Mouse (Mus musculus) MEL (cell line): ENCODE results near the gene Gm17657. TPM values are rescaled to one million over a fixed set of nuclear protein-coding genes. Genes with fewer than 3 reads are reported as not detected.
A peak's percentile ranks its signal among the peaks of the same experiment; 100 is the strongest.

Experiments used
- DNase-seq: peaks from one replicate; pipeline ENCODE4 v3.0.0; 2011; ENCODE audit warnings: low read depth, low spot score
- H3K27ac ChIP-seq: 2 replicates; pipeline ENCODE4 v1.5.1; 2012; ENCODE audit warnings: low read depth, mild to moderate bottlenecking, control low read depth, low read length, moderate library complexity; ENCODE audit not compliant: control insufficient read depth
- H3K27me3 ChIP-seq, 2 experiments: fragments of 150-350 bp in 1 of 2; sonication (generic) in 1 of 2; 2 replicates each; pipeline ENCODE4 v1.6.1; 2012; ENCODE audit warnings: low read length in 2 of 2, mild to moderate bottlenecking in 2 of 2, improper control_type of control experiment in 1 of 2, moderate library complexity in 1 of 2; ENCODE audit not compliant: insufficient read depth in 2 of 2, control insufficient read depth in 1 of 2
- H3K36me3 ChIP-seq, 2 experiments: 2 replicates each; pipeline ENCODE4 v1.6.1; 2012 to 2014; ENCODE audit warnings: low read length in 2 of 2, improper control_type of control experiment in 1 of 2, inconsistent platforms in 1 of 2, mild to moderate bottlenecking in 1 of 2; ENCODE audit not compliant: insufficient read depth in 2 of 2, control insufficient read depth in 1 of 2
- H3K4me1 ChIP-seq, 2 experiments: fragments of 150-350 bp in 1 of 2; sonication (generic) in 1 of 2; 2 replicates each; pipeline ENCODE4 v1.6.1; 2012; ENCODE audit warnings: low read length in 2 of 2, improper control_type of control experiment in 1 of 2, mild to moderate bottlenecking in 1 of 2; ENCODE audit not compliant: insufficient read depth in 2 of 2, control insufficient read depth in 1 of 2
- H3K4me3 ChIP-seq, 2 experiments: fragments of 150-350 bp in 1 of 2; sonication (generic) in 1 of 2; 2 replicates each; pipeline ENCODE4 v1.5.1; 2012; ENCODE audit warnings: low read depth in 2 of 2, low read length in 2 of 2, mild to moderate bottlenecking in 2 of 2, moderate library complexity in 2 of 2, control low read depth in 1 of 2, improper control_type of control experiment in 1 of 2; ENCODE audit not compliant: control insufficient read depth in 1 of 2, insufficient read depth in 1 of 2
- H3K79me2 ChIP-seq: 2 replicates; pipeline ENCODE4 v1.6.1; 2012; ENCODE audit warnings: mild to moderate bottlenecking, low read length, moderate library complexity; ENCODE audit not compliant: control insufficient read depth, poor library complexity, insufficient read depth
- H3K9ac ChIP-seq: 2 replicates; pipeline ENCODE4 v1.6.1; 2012; ENCODE audit warnings: low read depth, mild to moderate bottlenecking, control low read depth, low read length, moderate library complexity; ENCODE audit not compliant: control insufficient read depth, poor library complexity, severe bottlenecking
- H3K9me3 ChIP-seq: fragments of 150-350 bp; sonication (generic); replicated peaks from 2 replicates; pipeline ENCODE4 v1.6.1; 2012; ENCODE audit warnings: mild to moderate bottlenecking, low read length, improper control_type of control experiment, moderate library complexity; ENCODE audit not compliant: insufficient read depth
- CHD2 ChIP-seq: IDR thresholded peaks from 2 replicates; pipeline ENCODE4 v1.6.1; 2011; ENCODE audit warnings: low read length, improper control_type of control experiment
- E2F4 ChIP-seq: IDR thresholded peaks from 2 replicates; pipeline ENCODE4 v1.6.1; 2011; ENCODE audit warnings: low read depth, low read length, improper control_type of control experiment, borderline replicate concordance
- ETS1 ChIP-seq: IDR thresholded peaks from 2 replicates; pipeline ENCODE4 v1.6.1; 2012; ENCODE audit warnings: low read depth, mild to moderate bottlenecking, inconsistent platforms, low read length, improper control_type of control experiment, moderate library complexity
- GATA1 ChIP-seq: IDR thresholded peaks from 2 replicates; pipeline ENCODE4 v1.6.1; 2011; ENCODE audit warnings: low read depth, low read length, improper control_type of control experiment
- HCFC1 ChIP-seq: IDR thresholded peaks from 2 replicates; pipeline ENCODE4 v1.6.1; 2012; ENCODE audit warnings: low read depth, mild to moderate bottlenecking, inconsistent platforms, low read length, improper control_type of control experiment, moderate library complexity
- KAT2A ChIP-seq: conservative IDR thresholded peaks from 2 replicates; pipeline ENCODE4 v1.6.1; 2012; ENCODE audit warnings: low read depth, low read length, improper control_type of control experiment, inconsistent platforms
- MAFK ChIP-seq: IDR thresholded peaks from 2 replicates; pipeline ENCODE4 v1.6.1; 2011; ENCODE audit warnings: low read depth, mild to moderate bottlenecking, low read length, improper control_type of control experiment, borderline replicate concordance
- MAX ChIP-seq: IDR thresholded peaks from 2 replicates; pipeline ENCODE4 v1.6.1; 2011; ENCODE audit warnings: low read length, improper control_type of control experiment
- MAZ ChIP-seq: IDR thresholded peaks from 2 replicates; pipeline ENCODE4 v1.6.1; 2012; ENCODE audit warnings: low read depth, mild to moderate bottlenecking, inconsistent platforms, low read length, improper control_type of control experiment
- MXI1 ChIP-seq: IDR thresholded peaks from 2 replicates; pipeline ENCODE4 v1.6.1; 2011; ENCODE audit warnings: mild to moderate bottlenecking, low read depth, low read length, improper control_type of control experiment
- MYC ChIP-seq: IDR thresholded peaks from 2 replicates; pipeline ENCODE4 v1.6.1; 2011; ENCODE audit warnings: low read depth, mild to moderate bottlenecking, low read length, improper control_type of control experiment, moderate library complexity
- NELFE ChIP-seq: IDR thresholded peaks from 2 replicates; pipeline ENCODE4 v1.6.1; 2011; ENCODE audit warnings: low read depth, low read length, improper control_type of control experiment
- NRF1 ChIP-seq: IDR thresholded peaks from 2 replicates; pipeline ENCODE4 v1.6.1; 2014; ENCODE audit warnings: low read depth, mild to moderate bottlenecking, inconsistent platforms, low read length, improper control_type of control experiment, moderate library complexity; ENCODE audit not compliant: poor library complexity, insufficient read depth, severe bottlenecking
- SIN3A ChIP-seq: IDR thresholded peaks from 2 replicates; pipeline ENCODE4 v1.6.1; 2012; ENCODE audit warnings: low read length, improper control_type of control experiment, inconsistent platforms
- TBP ChIP-seq: IDR thresholded peaks from 2 replicates; pipeline ENCODE4 v1.8.0; 2011; ENCODE audit warnings: low read depth, low read length, improper control_type of control experiment
- polyA plus RNA-seq, 2 experiments: library from polyadenylated mRNA; stranded (reverse) in 1 of 2; unstranded in 1 of 2; fragments of >175 nt in 1 of 2; fragments of >200 nt in 1 of 2; gene quantifications; 2 replicates each; pipeline versions ENCODE4 v1.2.1 to v1.2.4; 2012; ENCODE audit warnings: low replicate concordance in 2 of 2, low read depth in 1 of 2; ENCODE audit not compliant: insufficient read length in 2 of 2, insufficient read depth in 1 of 2, missing spikeins in 1 of 2
- total RNA-seq: library from RNA; depleted of rRNA; stranded (reverse); fragments of 300-350 nt; gene quantifications from 2 replicates; pipeline ENCODE4 v1.2.3, GENCODE M21; 2012

Gene Gm17657
- total and polyA plus RNA-seq, 3 experiments: 0.31 to 2.7 TPM; not detected in 1

GRCm38 (mm10) chr17:29488978-29489970, 60.2 kb downstream of the Gm17657 start:
- Histone ChIP-seq H3K27me3 (no peaks in the 10 kb centered on the region), H3K4me3 (peak overlapping the region; percentile 55 to 64), H3K4me1 (peaks cover 0 to 15% of the 10 kb centered on the region in 2 experiments; a peak in 1 of 4 replicates)
- DNase-seq: peak; percentile 85
- TF ChIP-seq ETS1 (peak; percentile 87), MAFK (no peak), E2F4 (no peak), MAZ (0 out of 2 replicates have a peak, but pooled peaks have one; percentile 30), MAX (peak; percentile 4; the same call in 1 of the 2 replicates), MYC (peak; percentile 62; the same call in 1 of the 2 replicates), NRF1 (no peak), HCFC1 (no peak), MXI1 (peak; percentile 74), GATA1 (0 out of 2 replicates have a peak, but pooled peaks have one; percentile 23), SIN3A (peak; percentile 90), KAT2A (no peak), NELFE (0 out of 2 replicates have a peak, but pooled peaks have one; percentile 9), TBP (0 out of 2 replicates have a peak, but pooled peaks have one; percentile 23), CHD2 (no peak)
- TF ChIP-seq, all 39 proteins: peak for 9
- Histone ChIP-seq H3K36me3 (peaks cover 0 to 21% of the 10 kb centered on the region in 2 experiments; a peak in 2 of 4 replicates), H3K79me2 (peaks cover 29% of the 10 kb centered on the region), H3K9me3 (no peaks in the 10 kb centered on the region), H3K27ac (peak overlapping the region; percentile 53), H3K9ac (peak overlapping the region; percentile 69)

GRCm38 (mm10) chr17:29488257-29488977, 61.0 kb downstream of the Gm17657 start:
- peaks cover 0 to 12% of the 10 kb centered on the region in 2 experiments; a peak in 1 of 4 replicates for H3K4me1 ChIP-seq
- peak overlapping the region; percentile 39 for H3K9ac ChIP-seq
- peak overlapping the region; percentile 53 for H3K27ac ChIP-seq

More at GRCm38 (mm10) chr17:29488257-29488977, 61.0 kb downstream of the Gm17657 start:
- peaks cover 26% of the 10 kb centered on the region for H3K79me2 ChIP-seq
- H3K36me3 ChIP-seq: peaks cover 0 to 13% of the 10 kb centered on the region in 2 experiments; a peak in 2 of 4 replicates
- TF ChIP-seq MAX (0 out of 2 replicates have a peak, but pooled peaks have one; percentile 7), NELFE (no peak)
- TF ChIP-seq, all 39 proteins: peak for 1
- Histone ChIP-seq H3K4me3 (peak overlapping the region; percentile 55 to 64; a peak in 3 of 4 replicates), H3K27me3 (no peaks in the 10 kb centered on the region), H3K9me3 (no peaks in the 10 kb centered on the region)
- DNase-seq: no peak
